Mouse (Mus musculus): Measurements from ENCODE around the gene Afap1.

Gene Afap1

GRCm38 (mm10) chr5:35971841-35972578 lies 78.9 kb downstream of the Afap1 start:
- DNase-seq (ENCODE audit: low read depth in 1 of 2, low spot score in 2 of 2): no peak

GRCm38 (mm10) chr5:35972739-35973138 lies 79.6 kb downstream of the Afap1 start:
- DNase-seq (ENCODE audit: low read depth in 1 of 2, low spot score in 2 of 2): no peak

- DNase-seq (ENCODE audit: low read depth in 1 of 2, low spot score in 2 of 2): no peak
These were observed 80.7 kb downstream of the Afap1 start for GRCm38 (mm10) chr5:35973800-35974199.

- DNase-seq (ENCODE audit: low read depth in 1 of 2, low spot score in 2 of 2): no peak
These were observed 81.1 kb downstream of the Afap1 start for GRCm38 (mm10) chr5:35974265-35974664.

- peak in 1 of 2 experiments; percentile 5 for DNase-seq (ENCODE audit: low read depth in 1 of 2, low spot score in 2 of 2)
These were observed 82.6 kb downstream of the Afap1 start for GRCm38 (mm10) chr5:35975681-35976080.

- DNase-seq (ENCODE audit: low read depth in 1 of 2, low spot score in 2 of 2): no peak
These were observed 87.4 kb downstream of the Afap1 start for GRCm38 (mm10) chr5:35980542-35980941.

GRCm38 (mm10) chr5:35981341-35981740 lies 88.2 kb downstream of the Afap1 start:
- DNase-seq (ENCODE audit: low read depth in 1 of 2, low spot score in 2 of 2): no peak

- peak in 1 of 2 experiments; percentile 21 for DNase-seq (ENCODE audit: low read depth in 1 of 2, low spot score in 2 of 2)
These were observed 88.9 kb downstream of the Afap1 start for GRCm38 (mm10) chr5:35981976-35982375.

GRCm38 (mm10) chr5:35985611-35986010 lies 92.5 kb downstream of the Afap1 start:
- DNase-seq (ENCODE audit: low read depth in 1 of 2, low spot score in 2 of 2): no peak

- no peak for DNase-seq (ENCODE audit: low read depth in 1 of 2, low spot score in 2 of 2)
These were observed 95.0 kb downstream of the Afap1 start for GRCm38 (mm10) chr5:35988085-35988484.

GRCm38 (mm10) chr5:35989506-35989905 lies 96.4 kb downstream of the Afap1 start:
- no peak for DNase-seq (ENCODE audit: low read depth in 1 of 2, low spot score in 2 of 2)

GRCm38 (mm10) chr5:35989986-35990735 lies 97.0 kb downstream of the Afap1 start:
- no peak for DNase-seq (ENCODE audit: low read depth in 1 of 2, low spot score in 2 of 2)

GRCm38 (mm10) chr5:36003797-36004196 lies 110.7 kb downstream of the Afap1 start:
- DNase-seq (ENCODE audit: low read depth in 1 of 2, low spot score in 2 of 2): no peak

- no peak for DNase-seq (ENCODE audit: low read depth in 1 of 2, low spot score in 2 of 2)
These were observed 113.0 kb downstream of the Afap1 start for GRCm38 (mm10) chr5:36006106-36006505.

- DNase-seq (ENCODE audit: low read depth in 1 of 2, low spot score in 2 of 2): no peak
These were observed 113.5 kb downstream of the Afap1 start for GRCm38 (mm10) chr5:36006586-36006985.

GRCm38 (mm10) chr5:36007649-36008048 lies 114.5 kb downstream of the Afap1 start:
- no peak for DNase-seq (ENCODE audit: low read depth in 1 of 2, low spot score in 2 of 2)

GRCm38 (mm10) chr5:36009405-36009804 lies 116.3 kb downstream of the Afap1 start:
- DNase-seq (ENCODE audit: low read depth in 1 of 2, low spot score in 2 of 2): no peak

GRCm38 (mm10) chr5:36018366-36018765 lies 125.2 kb downstream of the Afap1 start:
- DNase-seq (ENCODE audit: low read depth in 1 of 2, low spot score in 2 of 2): no peak

- DNase-seq (ENCODE audit: low read depth in 1 of 2, low spot score in 2 of 2): no peak
These were observed 128.0 kb downstream of the Afap1 start for GRCm38 (mm10) chr5:36021091-36021490.

GRCm38 (mm10) chr5:36022361-36022760 lies 129.2 kb downstream of the Afap1 start:
- no peak for DNase-seq (ENCODE audit: low read depth in 1 of 2, low spot score in 2 of 2)

- DNase-seq (ENCODE audit: low read depth in 1 of 2, low spot score in 2 of 2): no peak
These were observed 131.0 kb downstream of the Afap1 start for GRCm38 (mm10) chr5:36024003-36024685.

- no peak for DNase-seq (ENCODE audit: low read depth in 1 of 2, low spot score in 2 of 2)
These were observed 132.0 kb downstream of the Afap1 start for GRCm38 (mm10) chr5:36025076-36025475.

All from monocyte, adult 2 months (primary cell).